Mouse (Mus musculus): Measurements from ENCODE around the gene Slc22a12.

GRCm38 (mm10) chr19:6566450-6566849 is 23.6 kb upstream of the Slc22a12 start:
- TF ChIP-seq POLR2A (IDR thresholded peaks at IDR 0.05; ENCODE audit: extremely low read depth, insufficient read depth, low read length), result no peak
- no peak for TF ChIP-seq CTCF (IDR thresholded peaks at IDR 0.05; ENCODE audit: low read depth, low read length)
